Mouse (Mus musculus): ENCODE data around the gene Kdm5a.

Gene Kdm5a

DNA sequence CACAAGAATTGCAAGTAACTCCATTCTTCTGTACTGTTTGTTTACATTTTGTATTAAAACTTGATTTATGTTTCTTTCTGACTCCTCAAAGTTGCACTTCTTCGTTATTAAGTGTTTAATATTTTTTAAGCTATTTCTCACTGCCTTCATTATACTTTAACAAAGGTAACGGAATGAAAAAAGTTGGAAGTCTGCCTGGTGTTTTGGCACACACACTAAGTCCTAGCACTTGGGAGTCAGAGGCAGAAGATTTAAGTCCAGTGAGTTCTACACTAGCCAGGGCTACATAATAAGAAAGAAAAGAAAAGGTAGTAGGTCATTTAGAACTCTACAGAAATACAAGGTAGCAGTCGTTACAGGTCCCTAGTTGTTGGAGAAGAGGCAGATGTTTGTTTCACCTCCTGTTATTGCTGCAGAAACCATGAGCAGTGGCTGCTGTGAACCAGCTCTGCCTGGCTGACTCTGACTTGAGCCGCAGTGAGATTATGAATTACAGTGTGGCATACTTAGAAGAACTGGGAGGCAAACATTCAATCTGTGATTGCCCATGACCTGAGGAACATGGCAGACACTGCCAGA lies 78.3 kb downstream of the Kdm5a start:
- no peak for DNase-seq

GRCm38 (mm10) chr6:120443363-120444355 lies 79.7 kb downstream of the Kdm5a start:
- peak; percentile 51 for DNase-seq

- DNase-seq: no peak
Measured at GRCm38 (mm10) chr6:120450208-120450607, 86.3 kb downstream of the Kdm5a start.

- DNase-seq: no peak
Measured at GRCm38 (mm10) chr6:120452384-120453102, 88.6 kb downstream of the Kdm5a start.

GRCm38 (mm10) chr6:120453103-120453445 lies 89.2 kb downstream of the Kdm5a start:
- DNase-seq: no peak

DNA sequence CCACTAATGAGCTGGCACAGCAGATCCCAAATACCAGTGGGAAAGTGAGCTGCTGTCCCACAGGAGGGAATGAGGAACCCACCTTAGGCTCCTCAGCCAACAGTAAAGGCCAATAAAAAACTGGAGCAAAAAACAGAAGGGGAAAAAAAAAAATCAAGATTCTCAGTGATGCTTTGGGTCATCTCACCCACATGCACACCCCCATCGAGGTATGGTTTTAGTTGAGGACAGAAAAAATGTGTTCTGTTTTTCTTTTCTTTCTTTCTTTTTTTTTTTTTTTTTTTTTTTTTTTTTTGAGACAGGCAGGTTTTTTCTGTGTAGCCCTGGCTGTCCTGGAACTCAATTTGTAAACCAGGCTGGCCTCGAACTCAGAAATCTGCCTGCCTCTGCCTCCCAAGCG lies 89.6 kb downstream of the Kdm5a start:
- no peak for DNase-seq

DNA sequence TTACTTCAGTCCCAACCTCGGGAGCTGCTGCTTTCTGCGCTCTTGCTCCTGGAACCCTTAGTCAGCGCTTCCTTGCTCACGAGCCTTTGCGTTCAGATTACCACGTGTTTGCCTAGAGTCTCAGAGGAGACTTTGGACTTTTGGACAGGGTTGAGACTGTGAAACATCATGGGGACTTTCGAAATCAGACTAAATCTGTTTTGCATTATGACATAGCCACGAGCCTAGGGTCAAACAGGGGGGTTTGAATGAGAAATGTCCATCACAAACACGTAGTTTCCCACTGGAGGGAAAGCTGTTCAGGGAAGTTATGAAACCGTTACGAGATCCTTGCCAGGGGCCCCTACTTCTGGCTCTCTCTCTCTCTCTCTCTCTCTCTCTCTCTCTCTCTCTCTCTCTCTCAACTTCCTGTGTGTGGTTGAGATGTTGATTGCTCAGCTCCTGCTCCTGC lies 90.7 kb downstream of the Kdm5a start:
- peak; percentile 52 for DNase-seq

- no peak for DNase-seq
Measured at GRCm38 (mm10) chr6:120457074-120457473, 93.2 kb downstream of the Kdm5a start.

- no peak for DNase-seq
Measured at GRCm38 (mm10) chr6:120457751-120458150, 93.8 kb downstream of the Kdm5a start.

- no peak for DNase-seq
Measured at GRCm38 (mm10) chr6:120461217-120461616, 97.3 kb downstream of the Kdm5a start.

DNA sequence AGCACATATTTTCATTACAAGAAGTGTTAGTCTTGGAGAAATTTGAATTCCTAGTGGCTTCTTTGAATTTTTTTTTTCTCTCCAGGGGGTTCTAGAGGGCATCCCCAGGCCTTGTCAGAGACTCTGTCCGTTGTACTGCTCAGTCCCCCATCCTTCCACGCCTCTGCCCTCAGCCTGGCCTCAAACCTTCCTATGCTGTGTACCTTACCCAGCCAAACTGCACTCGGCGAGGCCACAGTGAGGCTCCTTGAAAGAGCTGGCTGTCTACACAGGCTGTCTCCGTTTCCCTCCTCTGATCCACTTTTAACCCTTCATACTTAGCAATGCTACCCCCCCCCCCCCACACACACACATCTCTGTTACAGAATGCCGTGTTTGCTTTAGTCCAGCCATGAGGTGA lies 98.3 kb downstream of the Kdm5a start:
- DNase-seq: no peak

DNA sequence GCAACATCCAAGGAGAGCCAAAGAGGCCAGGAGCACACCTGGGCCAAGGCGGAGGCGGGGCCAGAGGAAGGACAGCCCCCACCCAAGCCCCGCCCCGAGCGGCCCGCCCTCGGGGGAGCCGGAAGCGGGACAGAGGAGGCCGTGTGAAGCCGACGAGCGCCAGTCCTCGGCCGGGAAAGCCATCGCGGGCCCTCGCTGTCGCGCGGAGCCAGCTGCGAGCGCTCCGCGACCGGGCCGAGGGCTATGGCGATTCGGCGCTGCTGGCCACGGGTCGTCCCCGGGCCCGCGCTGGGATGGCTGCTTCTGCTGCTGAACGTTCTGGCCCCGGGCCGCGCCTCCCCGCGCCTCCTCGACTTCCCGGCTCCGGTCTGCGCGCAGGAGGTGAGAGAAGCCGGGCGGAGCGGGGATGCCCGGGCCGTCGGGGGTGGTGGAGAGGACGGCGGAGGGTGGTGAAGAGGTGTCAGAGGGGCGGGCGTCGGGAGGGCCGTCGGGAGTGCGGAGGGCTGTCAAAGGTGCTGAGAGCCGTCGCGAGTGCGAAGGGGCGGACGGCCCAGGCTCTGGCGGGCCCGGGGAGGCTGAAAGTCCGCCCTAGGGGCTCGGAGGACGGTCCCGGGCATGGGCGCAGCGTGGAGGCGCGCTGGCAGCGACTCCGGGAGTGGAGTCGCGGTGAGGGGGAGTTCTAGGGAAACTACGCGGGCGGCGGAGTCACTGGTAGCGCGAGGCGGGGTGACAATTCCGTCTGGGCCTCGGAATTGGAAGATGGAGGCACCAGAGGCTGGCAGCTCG lies 99.4 kb downstream of the Kdm5a start, which contains the start of gene Il17ra:
Il17ra (plus strand) TSS at position 162 of the 786 bp plus-strand sequence.
- DNase-seq: peak; percentile 89

DNA sequence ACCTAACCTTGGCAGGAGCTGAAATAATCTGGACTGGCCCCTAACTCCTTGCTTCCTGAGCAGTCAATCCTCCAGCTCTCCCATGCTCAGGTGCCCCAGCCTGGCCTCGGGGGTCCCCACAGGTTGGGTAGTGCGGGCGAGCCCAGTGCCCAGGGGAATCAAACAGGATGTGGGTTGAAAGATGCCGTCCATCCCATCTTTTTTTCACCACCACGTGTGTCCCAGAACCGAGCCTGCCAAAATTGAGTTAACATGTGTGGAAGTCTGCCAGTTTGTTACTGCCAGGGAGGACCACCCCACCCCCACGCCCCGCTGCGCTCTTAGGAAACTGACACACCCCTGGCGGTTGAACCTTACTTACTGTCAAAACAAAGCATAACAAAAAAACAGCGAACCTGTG lies 100.0 kb downstream of the Kdm5a start:
- peak; percentile 50 for DNase-seq

DNA sequence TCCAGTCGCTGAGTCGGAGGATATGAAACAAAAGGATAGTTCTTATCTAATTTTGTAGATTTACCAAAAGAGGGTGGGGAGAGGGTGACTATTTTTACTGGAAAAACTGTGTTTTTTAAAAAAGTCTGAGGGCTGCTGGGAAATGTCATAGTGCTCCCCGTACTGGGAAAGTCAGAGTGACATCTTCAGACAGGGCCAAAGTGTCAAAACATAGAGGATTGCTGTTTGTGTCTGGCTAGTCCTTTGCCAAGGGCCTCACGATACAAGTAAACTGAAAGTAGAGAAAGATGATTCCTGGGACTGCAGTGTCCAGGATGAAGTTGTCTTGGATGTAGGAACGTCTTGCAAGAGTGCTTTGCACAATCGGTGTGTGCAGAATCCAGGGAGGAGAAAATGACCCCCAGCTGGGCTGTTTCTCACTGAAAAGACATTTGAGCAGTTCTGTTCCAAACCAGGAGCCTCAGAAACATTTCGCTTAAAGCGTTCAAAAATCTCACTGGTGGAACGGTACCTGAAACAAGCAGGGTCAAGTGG lies 100.5 kb downstream of the Kdm5a start:
- DNase-seq: no peak

DNA sequence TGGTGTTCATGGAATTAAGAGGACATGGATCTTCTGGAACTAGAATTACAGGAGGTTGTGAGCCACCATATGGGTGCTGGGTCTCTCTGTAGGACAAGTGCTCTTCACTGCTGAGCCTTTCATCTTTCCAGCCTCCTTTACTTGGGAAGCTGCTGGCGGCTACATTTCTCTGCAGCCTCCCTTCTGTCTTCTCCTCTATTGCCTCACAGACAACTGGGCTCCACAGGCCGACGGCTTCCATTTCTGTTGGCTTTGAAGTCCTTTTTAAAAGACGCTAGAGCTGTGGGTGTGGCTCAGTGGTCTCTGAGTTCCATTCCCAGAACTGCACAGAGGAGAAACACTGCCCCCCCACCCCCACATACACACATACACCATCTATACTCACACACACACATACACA lies 101.5 kb downstream of the Kdm5a start:
- no peak for DNase-seq

GRCm38 (mm10) chr6:120466609-120467329 lies 102.8 kb downstream of the Kdm5a start:
- no peak for DNase-seq

GRCm38 (mm10) chr6:120468259-120468658 lies 104.3 kb downstream of the Kdm5a start:
- DNase-seq: no peak

- DNase-seq: no peak
Measured at GRCm38 (mm10) chr6:120469268-120469667, 105.3 kb downstream of the Kdm5a start.

DNA sequence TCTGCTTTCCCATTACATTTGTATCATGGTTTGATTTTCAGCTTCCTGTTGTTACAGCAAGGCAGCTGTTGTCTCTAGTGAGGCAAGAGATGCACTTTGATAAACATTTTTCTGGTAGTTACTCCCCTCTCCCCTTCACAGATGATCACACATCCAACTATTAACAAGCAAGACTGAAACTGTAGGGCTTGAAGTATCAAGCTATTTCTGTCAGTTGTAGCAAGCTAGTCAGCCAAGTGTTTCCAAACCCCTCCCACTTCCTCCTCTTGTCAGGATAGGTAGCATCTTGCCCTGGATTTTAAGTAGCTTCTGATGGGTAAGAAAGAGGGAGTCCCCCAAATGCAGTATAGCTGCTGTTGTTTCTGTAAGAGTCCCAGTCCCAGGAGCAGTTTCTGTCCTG lies 105.8 kb downstream of the Kdm5a start:
- DNase-seq: no peak

DNA sequence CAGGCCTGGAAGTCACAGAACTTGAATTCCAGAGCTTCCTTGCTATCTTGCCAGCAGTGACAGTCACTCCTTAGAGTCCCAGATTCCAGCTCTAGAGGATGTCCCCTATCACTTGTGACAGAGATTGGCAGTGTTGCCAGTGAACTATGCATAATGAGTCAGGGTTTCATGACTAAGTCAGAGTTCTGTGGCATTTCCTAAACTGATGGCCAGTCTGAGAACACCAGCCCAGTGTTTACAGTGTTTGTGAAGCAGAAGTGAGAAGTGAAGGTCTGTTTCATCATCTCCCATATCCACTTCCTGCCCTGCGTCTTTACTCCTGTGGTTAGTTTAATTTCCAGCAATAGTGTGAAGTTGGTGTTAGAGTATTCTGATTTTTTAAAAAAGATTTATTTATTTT lies 106.7 kb downstream of the Kdm5a start:
- no peak for DNase-seq

DNA sequence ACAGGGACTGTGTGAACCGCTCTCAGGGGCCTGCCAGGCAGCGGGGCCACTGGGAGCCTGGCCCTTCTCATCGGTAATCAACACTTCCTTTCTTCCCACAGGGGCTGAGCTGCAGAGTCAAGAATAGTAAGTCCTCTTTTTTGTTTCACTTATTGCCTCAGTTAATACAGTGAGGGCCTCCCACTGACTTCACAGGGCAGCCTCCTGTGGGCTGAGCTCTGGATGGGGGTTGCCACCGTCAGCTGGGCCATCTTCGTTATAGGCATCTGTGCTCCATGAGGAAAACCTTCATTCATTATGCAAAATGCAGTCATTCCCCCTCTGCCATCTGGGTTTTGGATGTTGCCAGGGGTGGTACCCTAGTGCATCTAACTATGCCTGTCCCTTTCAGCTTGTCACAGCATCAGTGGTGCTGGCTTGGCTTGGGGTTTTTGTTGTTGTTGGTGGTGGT lies 108.1 kb downstream of the Kdm5a start:
- no peak for DNase-seq

Measured in kidney, postnatal 10 days (tissue).